Mouse (Mus musculus) thymus, adult 2 months (tissue): ENCODE data around the gene Ppara. TPM values are rescaled to one million over a fixed set of nuclear protein-coding genes. Genes with fewer than 3 reads are reported as not detected.

Source experiments
- DNase-seq: peaks from one replicate; pipeline ENCODE4 v3.0.0; 2021
- H3K27ac ChIP-seq: fragments of 200-500 bp; 2 replicates; pipeline ENCODE4 v1.5.1; 2012; ENCODE audit warnings: low read length, control low read depth; ENCODE audit not compliant: control insufficient read depth, insufficient read depth
- H3K27me3 ChIP-seq: fragments of 200-500 bp; 2 replicates; pipeline ENCODE4 v1.6.1; 2012; ENCODE audit warnings: mild to moderate bottlenecking, low read length, moderate library complexity, mixed read lengths; ENCODE audit not compliant: control insufficient read depth, insufficient read depth
- H3K36me3 ChIP-seq: fragments of 200-500 bp; 2 replicates; pipeline ENCODE4 v1.6.1; 2012; ENCODE audit warnings: mild to moderate bottlenecking, low read length, moderate library complexity; ENCODE audit not compliant: control insufficient read depth, insufficient read depth
- H3K4me1 ChIP-seq: fragments of 200-500 bp; replicated peaks from 2 replicates; pipeline ENCODE4 v1.6.1; 2012; ENCODE audit warnings: low read length; ENCODE audit not compliant: control insufficient read depth, insufficient read depth
- H3K4me3 ChIP-seq: fragments of 200-500 bp; 2 replicates; pipeline ENCODE4 v1.5.1; 2012; ENCODE audit warnings: mild to moderate bottlenecking, low read length, control low read depth, moderate library complexity; ENCODE audit not compliant: control insufficient read depth, insufficient read depth
- CTCF ChIP-seq: fragments of 200-500 bp; IDR thresholded peaks from 2 replicates; pipeline ENCODE4 v1.5.1; 2012; ENCODE audit warnings: mild to moderate bottlenecking, control low read depth, low read length, moderate library complexity, borderline replicate concordance; ENCODE audit not compliant: control insufficient read depth, poor library complexity, insufficient read depth; ENCODE audit errors: extremely low read depth
- POLR2A ChIP-seq: fragments of 200-500 bp; IDR thresholded peaks from 2 replicates; pipeline ENCODE4 v1.6.1; 2012; ENCODE audit warnings: mild to moderate bottlenecking, low read length, control low read depth, moderate library complexity; ENCODE audit not compliant: control insufficient read depth, poor library complexity, insufficient read depth; ENCODE audit errors: extremely low read depth
- WGBS: fragments of 180-500 bp; shearing (Covaris S2); methylation state at CpG from one replicate; pipeline ENCODE4 v1.1.7; 2018; 5-methylcytosine and 5-hydroxymethylcytosine counted together
- polyA plus RNA-seq: library from polyadenylated mRNA; depleted of rRNA; stranded (reverse); fragments of >200 nt; gene quantifications from 2 replicates; pipeline ENCODE4 v1.2.3, GENCODE M21; 2012

Ppara gene
- polyA plus RNA-seq, 1 experiment = 1.9 TPM

DNA sequence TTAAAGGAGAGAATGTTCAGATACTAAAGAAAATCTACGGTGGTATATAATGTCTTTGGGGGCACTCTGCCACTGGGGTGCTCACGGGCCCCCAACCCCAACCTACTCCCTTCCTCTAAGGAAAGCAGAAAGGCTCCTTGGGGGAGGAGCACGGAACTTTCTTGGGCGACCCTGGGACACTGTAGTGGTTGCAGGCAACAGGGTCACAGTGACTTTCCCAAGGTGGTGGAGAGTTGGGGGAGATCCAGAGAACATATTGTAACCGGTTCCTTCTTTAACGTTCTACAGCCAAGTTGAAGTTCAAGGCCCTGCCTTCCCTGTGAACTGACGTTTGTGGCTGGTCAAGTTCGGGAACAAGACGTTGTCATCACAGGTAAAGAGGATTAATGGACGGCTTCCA, 1.7 kb downstream of the Ppara start:
- Histone ChIP-seq H3K27me3 (peaks cover 9% of the 10 kb centered on the region), H3K27ac (no peak overlapping the region), H3K4me1 (peaks cover 13% of the 10 kb centered on the region; the same call in 1 of the 2 replicates), H3K4me3 (no peak overlapping the region), H3K36me3 (no peaks in the 10 kb centered on the region)
- no peak for DNase-seq
- TF ChIP-seq CTCF (no peak), POLR2A (no peak)
- WGBS = 66% methylated on average over 10 of the region's 10 CpGs

DNA sequence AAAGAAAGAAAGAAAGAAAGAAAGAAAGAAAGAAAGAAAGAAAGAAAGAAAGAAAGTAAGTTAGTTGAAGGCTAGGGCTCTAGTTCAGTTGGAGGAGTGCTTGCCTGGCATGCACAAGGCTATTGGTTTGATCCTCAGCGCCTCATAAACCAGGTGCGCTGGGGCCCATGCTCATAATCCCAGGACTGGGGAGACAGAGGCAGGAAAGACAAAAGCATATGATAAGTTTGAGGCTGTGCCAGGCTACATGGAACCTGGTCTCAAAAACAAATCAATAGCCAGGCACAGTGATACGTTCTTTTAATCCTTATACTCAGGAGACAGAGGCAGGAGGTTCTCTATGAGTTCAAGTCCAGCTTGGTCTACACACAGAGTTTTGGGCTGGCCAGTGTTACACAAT, 3.6 kb downstream of the Ppara start:
- 95% methylated on average over 3 of the region's 3 CpGs for WGBS
- Histone ChIP-seq H3K4me1 (peaks cover 13% of the 10 kb centered on the region; the same call in 1 of the 2 replicates), H3K36me3 (no peaks in the 10 kb centered on the region), H3K27me3 (peaks cover 11% of the 10 kb centered on the region), H3K27ac (no peak overlapping the region), H3K4me3 (no peak overlapping the region)
- TF ChIP-seq CTCF = no peak
- TF ChIP-seq POLR2A = no peak
- no peak for DNase-seq

DNA sequence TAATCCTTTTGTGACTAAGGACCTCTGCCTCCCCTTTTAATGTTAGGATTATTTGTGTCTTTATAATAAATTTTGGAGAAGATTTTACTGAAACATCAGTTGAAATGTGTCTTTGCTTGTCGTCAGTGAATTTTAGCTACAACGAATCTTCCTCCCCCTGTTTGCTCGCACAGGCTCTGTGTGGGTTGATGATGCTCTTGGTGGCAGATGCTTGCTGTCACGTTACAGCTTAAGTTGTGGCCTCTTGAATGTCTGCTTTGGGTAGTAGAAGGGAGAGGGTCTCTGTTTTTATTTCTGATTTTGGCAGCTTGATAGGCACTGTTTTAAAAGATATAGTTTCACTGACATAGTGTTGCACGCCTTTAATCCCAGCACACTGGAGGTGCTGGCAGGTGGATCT, 4.2 kb downstream of the Ppara start:
- Histone ChIP-seq H3K4me1 (peaks cover 13% of the 10 kb centered on the region; the same call in 1 of the 2 replicates), H3K27me3 (peaks cover 11% of the 10 kb centered on the region), H3K36me3 (no peaks in the 10 kb centered on the region), H3K27ac (no peak overlapping the region), H3K4me3 (no peak overlapping the region)
- 91% methylated on average over 5 of the region's 5 CpGs for WGBS
- no peak for TF ChIP-seq POLR2A
- TF ChIP-seq CTCF = no peak
- DNase-seq = no peak

DNA sequence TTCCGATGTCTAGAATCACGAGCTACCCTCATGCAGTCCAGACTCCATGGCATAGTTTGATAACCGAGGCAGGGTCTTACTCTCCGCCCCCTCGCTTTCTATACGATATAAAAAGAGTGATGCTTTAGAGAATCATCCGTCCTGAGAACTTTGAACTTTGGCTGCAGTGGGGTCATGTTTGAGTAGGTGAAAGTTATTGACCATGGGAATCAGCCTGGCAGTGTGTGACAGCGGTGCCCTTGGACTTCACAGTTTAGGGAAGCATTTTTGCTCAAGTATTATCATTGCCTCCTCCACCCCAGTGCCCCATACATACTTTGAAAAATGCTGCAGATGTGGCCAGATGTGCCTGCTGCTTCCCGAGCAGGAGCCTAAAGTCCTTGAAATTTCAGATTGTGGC, 7.8 kb downstream of the Ppara start:
- no peak overlapping the region for H3K27ac ChIP-seq
- H3K27me3 ChIP-seq = peaks cover 2% of the 10 kb centered on the region; the same call in 1 of the 2 replicates
- no peaks in the 10 kb centered on the region for H3K36me3 ChIP-seq
- WGBS = 90% methylated on average over 9 of the region's 9 CpGs
- DNase-seq = no peak
- no peak overlapping the region for H3K4me3 ChIP-seq
- no peaks in the 10 kb centered on the region for H3K4me1 ChIP-seq
- TF ChIP-seq CTCF (no peak), POLR2A (no peak)

DNA sequence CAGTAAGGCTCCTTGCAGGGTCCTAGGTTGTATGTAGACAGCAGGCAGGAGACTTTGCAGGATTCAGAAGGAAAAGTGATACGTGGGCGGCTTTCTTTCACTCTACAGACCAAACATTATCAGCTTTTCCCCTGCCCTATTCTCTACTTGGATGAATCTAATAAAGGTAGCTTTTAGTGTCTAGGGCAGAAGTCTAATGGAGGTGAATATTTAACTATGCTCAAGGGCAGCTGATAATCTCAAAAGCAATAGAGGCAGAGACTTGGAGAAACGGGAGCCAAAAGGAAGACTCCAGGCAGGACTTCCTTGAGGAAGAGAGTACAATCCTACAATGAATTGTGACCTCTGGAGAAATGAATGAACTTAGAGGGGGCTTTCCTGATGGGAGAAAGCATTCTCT, 9.2 kb downstream of the Ppara start:
- 77% methylated on average over 3 of the region's 3 CpGs for WGBS
- H3K36me3 ChIP-seq = no peaks in the 10 kb centered on the region
- no peak for TF ChIP-seq CTCF
- no peak for TF ChIP-seq POLR2A
- DNase-seq = no peak
- no peaks in the 10 kb centered on the region for H3K4me1 ChIP-seq
- H3K4me3 ChIP-seq = no peak overlapping the region
- H3K27me3 ChIP-seq = peaks cover 2% of the 10 kb centered on the region; the same call in 1 of the 2 replicates
- H3K27ac ChIP-seq = no peak overlapping the region

DNA sequence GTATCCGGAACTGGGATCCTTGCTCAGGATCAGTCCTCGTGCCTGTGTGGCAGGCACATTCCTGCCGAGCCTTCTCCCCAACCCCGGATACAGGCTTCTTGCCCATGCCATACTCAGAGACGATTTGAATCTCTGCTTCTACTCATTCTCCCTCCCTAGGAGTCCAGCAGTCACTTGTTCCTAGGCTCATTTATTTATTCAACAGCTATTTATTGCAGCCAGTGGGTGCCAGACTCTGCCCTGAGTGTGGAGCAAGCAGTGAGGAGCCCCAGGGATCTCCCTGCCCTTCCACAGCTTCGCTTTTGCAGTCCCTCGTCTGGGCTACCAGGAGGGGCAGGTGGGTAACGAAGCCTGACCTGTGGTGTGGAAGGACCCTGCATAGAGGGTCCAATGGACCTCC, 11.4 kb downstream of the Ppara start:
- Histone ChIP-seq H3K27me3 (peaks cover 2% of the 10 kb centered on the region; the same call in 1 of the 2 replicates), H3K4me1 (no peaks in the 10 kb centered on the region), H3K27ac (no peak overlapping the region), H3K36me3 (no peaks in the 10 kb centered on the region), H3K4me3 (no peak overlapping the region)
- 89% methylated on average over 8 of the region's 8 CpGs for WGBS
- TF ChIP-seq POLR2A (no peak), CTCF (no peak)
- no peak for DNase-seq

DNA sequence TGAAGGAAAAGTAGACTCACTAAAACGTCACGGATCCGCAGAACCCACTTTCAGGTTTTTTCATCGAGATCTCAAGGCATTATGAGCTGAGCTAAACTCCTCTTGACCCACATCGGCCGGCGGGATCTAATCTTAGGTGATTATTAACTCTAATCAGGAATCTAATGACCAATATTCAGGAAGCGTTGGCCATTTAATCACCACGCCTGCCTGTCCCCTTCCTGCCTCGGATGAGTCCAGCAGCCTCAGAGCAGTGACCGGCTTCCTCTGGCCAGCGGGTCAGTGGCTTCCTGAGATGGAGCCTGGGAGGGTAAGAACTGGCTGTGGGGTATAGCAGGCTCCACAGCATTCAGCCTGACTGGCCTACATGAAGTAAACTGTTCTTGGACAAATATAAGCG, 11.9 kb downstream of the Ppara start:
- Histone ChIP-seq H3K36me3 (no peaks in the 10 kb centered on the region), H3K27ac (no peak overlapping the region), H3K4me1 (no peaks in the 10 kb centered on the region), H3K4me3 (no peak overlapping the region), H3K27me3 (peaks cover 2% of the 10 kb centered on the region; the same call in 1 of the 2 replicates)
- no peak for TF ChIP-seq POLR2A
- no peak for TF ChIP-seq CTCF
- no peak for DNase-seq
- 87% methylated on average over 13 of the region's 13 CpGs for WGBS
